Mouse (Mus musculus) C2C12 (cell line): ENCODE results near the gene Opn3.

Experiments used
- CEBPB ChIP-seq: IDR thresholded peaks from one replicate; pipeline ENCODE4 v1.6.1; 2011; ENCODE audit warnings: low read depth, mild to moderate bottlenecking, control low read depth, moderate library complexity
- CTCF ChIP-seq: IDR thresholded peaks from one replicate; pipeline ENCODE4 v1.5.1; 2011; ENCODE audit not compliant: control insufficient read depth, insufficient read depth, insufficient read length
- FOSL1 ChIP-seq: IDR thresholded peaks from one replicate; pipeline ENCODE4 v1.8.0; 2011; ENCODE audit warnings: mild to moderate bottlenecking, low read length; ENCODE audit not compliant: poor library complexity, insufficient read depth, severe bottlenecking
- MAX ChIP-seq: IDR thresholded peaks from one replicate; pipeline ENCODE4 v1.6.1; 2011; ENCODE audit warnings: mild to moderate bottlenecking, control low read depth
- MYOD1 ChIP-seq: IDR thresholded peaks from one replicate; pipeline ENCODE4 v1.6.1; 2011; ENCODE audit warnings: low read depth; ENCODE audit not compliant: control insufficient read depth, insufficient read length
- USF1 ChIP-seq: IDR thresholded peaks from one replicate; pipeline ENCODE4 v1.6.1; 2011; ENCODE audit warnings: low read depth, mild to moderate bottlenecking, control low read depth, moderate library complexity

DNA sequence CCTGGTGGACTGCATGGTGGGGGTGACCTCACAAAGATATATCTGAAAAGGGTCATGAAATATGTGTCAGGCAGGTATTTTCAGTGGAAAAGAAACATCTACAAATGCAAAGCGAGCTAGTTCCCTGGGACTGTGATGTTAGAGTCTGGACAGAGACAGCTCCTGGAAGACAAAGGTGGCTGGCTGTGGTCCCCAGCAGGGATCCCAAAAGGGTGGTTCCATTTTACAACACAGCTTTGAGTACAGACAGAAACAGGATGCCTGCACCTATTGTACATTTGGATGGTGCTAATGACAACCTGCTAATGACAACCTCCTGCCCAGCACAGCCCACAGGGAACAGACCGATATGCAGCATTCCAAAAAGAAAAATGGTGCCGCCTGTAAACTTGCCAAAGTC, 23.1 kb downstream of the Opn3 start:
- no peak for TF ChIP-seq CTCF
- no peak for TF ChIP-seq CEBPB
- no peak for TF ChIP-seq MYOD1
- no peak for TF ChIP-seq MAX
- TF ChIP-seq FOSL1: no peak
- TF ChIP-seq USF1: no peak
